Mouse (Mus musculus) kidney, adult 2 months (tissue): ENCODE measurements around the gene Ggt7.

Source experiments
- CTCF ChIP-seq: fragments of 200-500 bp; conservative IDR thresholded peaks from 2 replicates; pipeline ENCODE4 v1.5.1; 2011; ENCODE audit warnings: low read depth, mild to moderate bottlenecking, control low read depth, low read length, moderate library complexity, mixed read lengths; ENCODE audit not compliant: insufficient read depth, insufficient read length
- POLR2A ChIP-seq: fragments of 200-500 bp; IDR thresholded peaks from one replicate; pipeline ENCODE4 v1.6.1; 2011; ENCODE audit warnings: low read depth, low read length, control low read depth

- TF ChIP-seq CTCF (no peak), POLR2A (no peak)
These were observed 28.9 kb upstream of the Ggt7 start for GRCm38 (mm10) chr2:155546955-155547354.
